Comparison of ENCODE assay signal across 10 mouse cellular contexts in the genomic region with DNA sequence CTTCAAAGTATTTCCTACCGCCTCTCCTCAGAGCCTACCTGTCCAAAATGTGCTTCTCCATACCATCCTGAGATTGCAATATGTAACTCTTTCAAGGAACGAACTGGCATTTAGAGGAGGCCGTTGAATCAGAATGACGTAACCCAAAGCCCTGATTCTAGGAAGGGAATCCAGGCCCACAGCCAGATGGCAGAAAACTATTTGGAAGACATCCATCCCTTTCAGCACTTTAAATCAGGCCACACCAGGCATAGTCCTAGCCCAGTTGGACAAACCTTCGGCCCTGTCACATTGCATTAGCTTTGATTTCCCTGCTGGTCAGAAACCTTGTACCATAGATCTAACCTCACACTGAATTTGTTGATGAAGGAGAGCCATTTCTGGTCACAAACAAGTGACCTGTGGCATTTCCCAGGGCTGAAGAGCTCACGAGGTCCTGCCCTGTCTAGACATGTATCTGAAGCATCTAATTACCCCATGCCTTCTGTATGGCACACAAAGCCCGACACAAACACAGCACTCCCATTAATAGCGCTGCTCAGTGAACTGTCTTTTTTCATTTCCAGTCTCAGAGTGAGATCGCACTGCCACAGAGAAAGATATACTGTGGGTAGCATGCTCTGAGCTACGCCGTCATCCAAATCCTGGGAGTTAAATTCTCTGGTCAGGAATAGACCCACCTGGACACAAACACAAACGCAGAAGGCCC. TPM values are rescaled to one million over a fixed set of nuclear protein-coding genes. Genes with fewer than 3 reads are reported as not detected.
A peak's percentile ranks its signal among the peaks of the same experiment; 100 is the strongest.
DNase-seq lines count a peak whose midpoint lies in the region; ATAC-seq and TF ChIP-seq lines count a peak whose summit lies in the region.
"Had no signal": no experiment of that assay in that cellular context is flagged by ENCODE, and none has a peak within 500 bp of the region (broad histone marks: within the 10 kb centered on the region; RNA-seq: fewer than 3 reads in every experiment).

No protein-coding gene starts in this region.

- no peak overlapping the region for H3K9ac ChIP-seq in neural tube, embryonic 14.5 days (replicated peaks; ENCODE audit: low read depth, low read length)
- H3K9ac ChIP-seq in embryonic facial prominence, embryonic 14.5 days (ENCODE audit: low read depth, low read length), result no peak overlapping the region
- no peak overlapping the region for H3K9ac ChIP-seq in heart, embryonic 16.5 days (ENCODE audit: low read length)
- no peak overlapping the region for H3K9ac ChIP-seq in midbrain, postnatal 0 days (replicated peaks; ENCODE audit: low read length, poor library complexity, severe bottlenecking)
- H3K9ac ChIP-seq: neural tube, embryonic 13.5 days had no signal

- 66% methylated on average over 12 of the region's 12 CpGs for WGBS in neural tube, embryonic 14.5 days
- 53% methylated on average over 12 of the region's 12 CpGs for WGBS in embryonic facial prominence, embryonic 14.5 days
- 38% methylated on average over 12 of the region's 12 CpGs for WGBS in heart, embryonic 16.5 days
- 65% methylated on average over 12 of the region's 12 CpGs for WGBS in midbrain, postnatal 0 days

- no peak overlapping the region for H3K27ac ChIP-seq in neural tube, embryonic 14.5 days (ENCODE audit: low read depth, low read length)
- H3K27ac ChIP-seq in embryonic facial prominence, embryonic 14.5 days (replicated peaks; ENCODE audit: low read depth, low read length), result no peak overlapping the region
- peak overlapping the region; percentile 71 for H3K27ac ChIP-seq in heart, embryonic 16.5 days (ENCODE audit: low read length)
- H3K27ac ChIP-seq in midbrain, postnatal 0 days (ENCODE audit: low read depth, low read length), result no peak overlapping the region
- H3K27ac ChIP-seq: neural tube, embryonic 13.5 days had no signal

- no peaks in the 10 kb centered on the region for H3K27me3 ChIP-seq in neural tube, embryonic 14.5 days (ENCODE audit: control insufficient read depth, insufficient read depth, low read length)
- H3K27me3 ChIP-seq in embryonic facial prominence, embryonic 14.5 days (replicated peaks; ENCODE audit: control insufficient read depth, insufficient read depth, low read length), result no peaks in the 10 kb centered on the region
- no peaks in the 10 kb centered on the region for H3K27me3 ChIP-seq in heart, embryonic 16.5 days (ENCODE audit: control insufficient read depth, insufficient read depth, low read length)
- no peaks in the 10 kb centered on the region for H3K27me3 ChIP-seq in midbrain, postnatal 0 days (ENCODE audit: insufficient read depth, low read length)
- H3K27me3 ChIP-seq: neural tube, embryonic 13.5 days; Patski had no signal

- H3K9me3 ChIP-seq in neural tube, embryonic 14.5 days (ENCODE audit: control insufficient read depth, low read length), result no peaks in the 10 kb centered on the region
- H3K9me3 ChIP-seq in embryonic facial prominence, embryonic 14.5 days (ENCODE audit: control insufficient read depth, low read length), result no peaks in the 10 kb centered on the region
- no peaks in the 10 kb centered on the region for H3K9me3 ChIP-seq in heart, embryonic 16.5 days (replicated peaks; ENCODE audit: control insufficient read depth, low read length)
- no peaks in the 10 kb centered on the region for H3K9me3 ChIP-seq in midbrain, postnatal 0 days (ENCODE audit: low read length)
- H3K9me3 ChIP-seq: neural tube, embryonic 13.5 days had no signal

- no peak for DNase-seq in neural tube, embryonic 10.5 days (ENCODE audit: extremely low spot score, low spot score)
- peak; percentile 77 for DNase-seq in embryonic facial prominence, embryonic 14.5 days (ENCODE audit: low spot score)
- peak; percentile 12 for DNase-seq in left cerebral cortex, adult 11 months (ENCODE audit: low spot score)
- DNase-seq in midbrain, postnatal 0 days (ENCODE audit: low spot score), result peak; percentile 91
- DNase-seq in natural killer cell, adult 2 months (ENCODE audit: low spot score in 2 of 2), result no peak
- no peak for DNase-seq in spleen, postnatal 10 days (ENCODE audit: low spot score in 2 of 2)

- no peaks in the 10 kb centered on the region for H3K36me3 ChIP-seq in neural tube, embryonic 14.5 days (ENCODE audit: control insufficient read depth, insufficient read depth, low read length)
- H3K36me3 ChIP-seq in embryonic facial prominence, embryonic 14.5 days (ENCODE audit: control insufficient read depth, insufficient read depth, low read length), result no peaks in the 10 kb centered on the region
- no peaks in the 10 kb centered on the region for H3K36me3 ChIP-seq in heart, embryonic 16.5 days (ENCODE audit: control insufficient read depth, insufficient read depth)
- no peaks in the 10 kb centered on the region for H3K36me3 ChIP-seq in midbrain, postnatal 0 days (ENCODE audit: insufficient read depth, low read length)
- H3K36me3 ChIP-seq: neural tube, embryonic 13.5 days had no signal

- H3K4me3 ChIP-seq in neural tube, embryonic 14.5 days (ENCODE audit: low read depth, low read length), result no peak overlapping the region
- no peak overlapping the region for H3K4me3 ChIP-seq in embryonic facial prominence, embryonic 14.5 days (ENCODE audit: low read depth, low read length)
- no peak overlapping the region for H3K4me3 ChIP-seq in heart, embryonic 16.5 days (ENCODE audit: low read length)
- no peak overlapping the region for H3K4me3 ChIP-seq in midbrain, postnatal 0 days (ENCODE audit: low read depth, low read length)
- H3K4me3 ChIP-seq: neural tube, embryonic 13.5 days had no signal

- 0 out of 2 replicates have a peak, but pooled peaks have one; percentile 31 for ATAC-seq in neural tube, embryonic 14.5 days (ENCODE audit: low read depth)
- peak; percentile 70; the same call in 1 of the 2 replicates for ATAC-seq in embryonic facial prominence, embryonic 14.5 days (ENCODE audit: low read depth)
- peak; percentile 90 for ATAC-seq in heart, embryonic 16.5 days (replicated peaks; ENCODE audit: extremely low read depth, insufficient read depth, low FRiP score)
- ATAC-seq in midbrain, postnatal 0 days (ENCODE audit: low FRiP score), result peak; percentile 78
- ATAC-seq: Patski had no signal

- no peak for TF ChIP-seq CTCF in midbrain, postnatal 0 days (IDR thresholded peaks at IDR 0.05)

- H3K4me2 ChIP-seq in neural tube, embryonic 14.5 days (ENCODE audit: low read depth, low read length), result no peak overlapping the region
- H3K4me2 ChIP-seq in embryonic facial prominence, embryonic 14.5 days (ENCODE audit: low read depth, low read length), result no peak overlapping the region
- H3K4me2 ChIP-seq in heart, embryonic 16.5 days (ENCODE audit: low read depth, low read length), result peak overlapping the region; percentile 49
- H3K4me2 ChIP-seq in midbrain, postnatal 0 days (ENCODE audit: low read depth, low read length, poor library complexity, severe bottlenecking), result no peak overlapping the region
- H3K4me2 ChIP-seq: neural tube, embryonic 13.5 days had no signal

- H3K4me1 ChIP-seq in neural tube, embryonic 14.5 days (ENCODE audit: control insufficient read depth, insufficient read depth, low read length), result no peaks in the 10 kb centered on the region
- peaks cover 5% of the 10 kb centered on the region for H3K4me1 ChIP-seq in embryonic facial prominence, embryonic 14.5 days (ENCODE audit: control insufficient read depth, insufficient read depth, low read length)
- peaks cover 18% of the 10 kb centered on the region for H3K4me1 ChIP-seq in heart, embryonic 16.5 days (ENCODE audit: control insufficient read depth, insufficient read depth, low read length)
- H3K4me1 ChIP-seq in midbrain, postnatal 0 days (ENCODE audit: insufficient read depth, low read length), result no peaks in the 10 kb centered on the region

RNA-seq across cellular contexts. Expression of gene Thbs1, which starts 38.3 kb away (rescaled TPM):
- polyA plus RNA-seq in neural tube, embryonic 14.5 days (2014; fragmentation: Nextera tagmentation; extraction: Ambion mirVana), result 4.5 and 4.9 TPM in 2 replicates
- 77.4 and 86.4 TPM in 2 replicates for polyA plus RNA-seq in embryonic facial prominence, embryonic 14.5 days (2014; fragmentation: Nextera tagmentation; extraction: Ambion mirVana)
- 20.0 and 33.8 TPM in 2 replicates for polyA plus RNA-seq in heart, embryonic 16.5 days (2015; fragmentation: Nextera tagmentation; extraction: Ambion mirVana)
- 12.2 and 12.6 TPM in 2 replicates for total RNA-seq in midbrain, postnatal 0 days (2014; rRNA removed)
- polyA plus RNA-seq in midbrain, postnatal 0 days (2015; fragmentation: Nextera tagmentation; extraction: Ambion mirVana), result 3.0 TPM in 2 replicates

Comparison
In these comparisons a context has a peak if more than half of its experiments do, and no peak if none do; other contexts are left out.
1. ATAC-seq: peak in every context shown above with its lines; median percentile 90 in heart, embryonic 16.5 days; 78 in midbrain, postnatal 0 days; 70 in embryonic facial prominence, embryonic 14.5 days; 31 in neural tube, embryonic 14.5 days.
2. DNase-seq: peak in embryonic facial prominence, embryonic 14.5 days (single experiment), left cerebral cortex, adult 11 months (single experiment) and midbrain, postnatal 0 days (single experiment); none in neural tube, embryonic 10.5 days (single experiment), natural killer cell, adult 2 months (0 of 2) and spleen, postnatal 10 days (0 of 2).